Mouse (Mus musculus) splenic B cell, adult 2 months (primary cell): Measurements from ENCODE around the gene Frmd8.

Experiments used
- DNase-seq: peaks from one replicate; pipeline ENCODE4 v3.0.0-alpha.2; 2011; ENCODE audit warnings: low read depth, low spot score
- H3K27me3 ChIP-seq: 2 replicates; pipeline ENCODE4 v1.6.1; 2012; ENCODE audit warnings: mild to moderate bottlenecking, low read length, moderate library complexity, mixed read lengths; ENCODE audit not compliant: control insufficient read depth, poor library complexity, insufficient read depth, severe bottlenecking
- H3K36me3 ChIP-seq: 2 replicates; pipeline ENCODE4 v1.6.1; 2012; ENCODE audit warnings: mild to moderate bottlenecking, low read length, moderate library complexity, mixed read lengths; ENCODE audit not compliant: control insufficient read depth, poor library complexity, insufficient read depth, severe bottlenecking

Gene Frmd8

GRCm38 (mm10) chr19:5840890-5841388 is 34.1 kb downstream of the Frmd8 start:
- Histone ChIP-seq H3K27me3 (no peaks in the 10 kb centered on the region), H3K36me3 (no peaks in the 10 kb centered on the region; the same call in 1 of the 2 replicates)
- DNase-seq = peak; percentile 44

DNA sequence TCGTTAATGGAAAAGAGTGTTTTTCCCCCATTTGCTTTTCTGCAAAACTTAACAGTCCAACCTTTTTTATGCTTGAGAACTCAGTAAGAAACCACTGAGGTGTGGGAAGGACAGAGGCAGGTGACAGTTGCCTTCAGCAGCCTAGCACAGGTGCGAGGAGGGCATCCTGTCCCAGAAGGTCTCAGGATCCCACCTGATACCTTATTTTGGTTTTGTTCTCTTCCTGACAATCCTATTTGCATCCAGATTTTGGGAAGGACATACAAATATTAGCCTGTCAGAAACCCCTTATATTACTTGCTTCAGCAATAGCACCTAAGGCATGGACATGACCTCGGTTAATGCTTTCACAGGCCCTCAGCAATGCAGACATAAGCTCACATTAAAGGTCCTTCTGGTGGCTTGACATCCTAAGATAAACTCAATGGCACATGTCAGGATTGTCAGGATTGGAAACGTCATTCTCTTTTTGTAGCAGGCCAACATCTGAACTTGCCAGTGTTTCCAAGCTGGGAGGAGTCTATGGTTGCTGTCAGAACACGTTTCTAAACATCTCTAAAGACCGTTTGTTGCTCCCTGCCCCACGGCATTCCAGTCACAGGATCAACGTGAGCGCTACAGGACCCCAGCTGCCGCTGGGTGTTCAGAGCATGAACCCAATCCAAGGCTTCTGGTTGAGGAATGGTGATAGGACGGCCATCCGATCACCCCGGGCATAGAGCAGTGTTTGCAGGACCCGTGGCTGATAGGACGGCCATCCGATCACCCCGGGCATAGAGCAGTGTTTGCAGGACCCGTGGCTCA is 34.8 kb downstream of the Frmd8 start:
- DNase-seq = peak; percentile 50
- no peaks in the 10 kb centered on the region for H3K27me3 ChIP-seq
- no peaks in the 10 kb centered on the region; the same call in 1 of the 2 replicates for H3K36me3 ChIP-seq

DNA sequence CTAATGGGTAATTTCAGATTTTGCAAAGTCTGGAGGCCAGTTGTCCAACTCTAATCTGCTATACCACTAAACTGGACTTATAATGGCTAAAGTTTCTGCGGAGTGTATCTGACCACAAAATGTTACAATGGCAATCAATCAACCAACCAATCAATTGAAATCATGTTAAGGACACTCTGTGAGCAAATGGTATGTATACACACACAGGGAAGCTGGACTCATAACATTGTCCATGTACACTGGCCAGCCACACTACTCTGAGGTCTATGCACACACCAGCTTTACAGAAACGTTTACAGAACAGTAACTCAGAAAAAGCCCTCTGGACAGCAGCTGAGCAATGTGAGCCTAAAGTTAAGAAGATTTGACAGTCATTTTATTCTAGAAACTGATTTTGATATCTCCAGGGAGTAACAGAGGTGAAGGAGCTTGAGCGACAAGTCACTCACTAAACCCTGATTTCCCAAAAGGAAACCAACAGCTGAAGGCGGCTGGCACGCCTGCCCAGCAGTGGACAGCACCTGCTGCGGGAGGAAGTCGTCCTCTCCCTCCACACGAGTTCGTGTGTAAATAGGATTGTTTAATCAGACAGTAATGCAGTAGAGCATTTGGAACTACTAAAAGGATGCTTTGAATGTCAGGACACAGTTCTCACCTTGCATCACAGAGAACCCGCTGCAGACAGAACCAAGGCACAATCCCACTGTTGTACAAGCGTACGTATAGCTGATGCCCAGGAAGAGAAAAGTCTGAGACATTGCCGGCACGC is 35.6 kb downstream of the Frmd8 start:
- Histone ChIP-seq H3K27me3 (no peaks in the 10 kb centered on the region), H3K36me3 (no peaks in the 10 kb centered on the region; the same call in 1 of the 2 replicates)
- no peak for DNase-seq

DNA sequence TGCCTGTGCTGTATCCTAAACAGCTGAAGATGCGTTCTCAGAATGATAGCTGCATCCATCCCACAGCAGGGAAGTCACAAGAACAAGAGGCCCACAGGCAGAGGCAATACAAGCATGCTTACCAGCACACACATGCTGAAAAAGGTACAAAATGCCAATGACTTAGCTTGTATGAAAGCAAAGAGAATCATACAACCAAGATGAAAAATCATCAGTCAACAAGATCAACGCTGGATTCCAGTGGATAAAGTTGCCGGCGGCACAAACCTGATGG is 36.2 kb downstream of the Frmd8 start:
- no peaks in the 10 kb centered on the region; the same call in 1 of the 2 replicates for H3K36me3 ChIP-seq
- no peaks in the 10 kb centered on the region for H3K27me3 ChIP-seq
- peak; percentile 39 for DNase-seq

DNA sequence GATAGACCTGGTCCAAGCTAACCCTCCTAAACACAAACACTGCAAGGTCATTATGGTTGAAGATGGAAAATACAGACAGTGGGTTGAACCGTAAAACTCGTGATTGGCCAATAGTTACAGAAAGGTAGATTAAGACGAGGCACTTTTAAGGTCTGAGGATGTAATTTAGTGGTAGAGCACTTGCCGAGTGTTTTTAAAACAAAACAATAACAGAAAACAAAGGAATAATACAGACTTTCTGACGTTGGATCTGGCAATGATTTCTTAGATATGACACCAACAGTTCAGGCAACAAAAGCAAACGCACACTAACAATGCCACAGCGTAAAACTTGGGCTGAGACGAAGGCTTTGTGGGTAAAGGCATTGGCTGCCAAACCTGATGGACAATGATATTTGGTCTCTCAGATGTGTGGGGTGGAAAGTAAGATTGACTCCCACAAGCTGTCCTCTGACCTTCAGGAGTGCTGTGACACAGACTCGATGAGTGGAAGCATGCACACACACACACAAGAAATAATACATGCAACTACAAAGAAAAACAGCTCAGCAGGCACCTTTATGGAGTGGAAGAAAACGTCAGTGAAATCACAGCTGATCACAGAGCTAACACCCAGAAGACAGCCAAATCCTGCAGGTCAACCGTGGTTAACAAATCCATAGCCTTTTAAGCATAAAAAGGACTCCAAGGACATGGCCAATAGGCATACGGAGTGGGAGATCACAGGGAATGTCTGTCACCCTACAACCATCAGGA is 36.8 kb downstream of the Frmd8 start:
- peak; percentile 39 for DNase-seq
- H3K27me3 ChIP-seq = no peaks in the 10 kb centered on the region
- no peaks in the 10 kb centered on the region; the same call in 1 of the 2 replicates for H3K36me3 ChIP-seq

GRCm38 (mm10) chr19:5837606-5838005 is 37.5 kb downstream of the Frmd8 start:
- no peaks in the 10 kb centered on the region; the same call in 1 of the 2 replicates for H3K36me3 ChIP-seq
- no peaks in the 10 kb centered on the region for H3K27me3 ChIP-seq
- no peak for DNase-seq

GRCm38 (mm10) chr19:5836941-5837572 is 38.0 kb downstream of the Frmd8 start:
- no peaks in the 10 kb centered on the region; the same call in 1 of the 2 replicates for H3K36me3 ChIP-seq
- no peaks in the 10 kb centered on the region for H3K27me3 ChIP-seq
- DNase-seq = peak; percentile 42

DNA sequence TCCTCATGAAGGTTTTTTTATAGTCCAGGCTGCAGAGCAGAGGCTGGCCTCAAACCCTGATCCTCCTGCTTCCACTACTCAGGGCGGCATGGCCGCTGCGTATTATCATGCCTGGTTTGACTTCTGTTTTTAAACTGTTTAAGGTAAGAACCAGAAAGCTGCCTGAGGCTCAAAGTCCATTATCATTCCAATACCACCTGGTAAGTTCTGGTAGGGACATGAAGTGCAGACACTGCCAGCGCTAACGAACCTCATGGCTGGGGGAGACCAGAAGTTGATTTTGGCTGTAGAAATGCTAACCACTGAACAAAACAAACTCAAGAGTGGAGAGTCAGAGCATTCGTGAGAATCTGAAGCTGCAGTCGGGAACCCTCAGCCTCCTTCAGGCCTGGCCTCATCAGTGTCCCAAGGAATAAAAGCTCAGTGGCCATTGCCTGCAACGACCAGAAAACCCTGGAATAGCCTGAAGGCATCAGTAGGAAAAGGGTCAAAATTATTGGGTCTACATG is 39.1 kb downstream of the Frmd8 start:
- no peak for DNase-seq
- H3K36me3 ChIP-seq = no peaks in the 10 kb centered on the region; the same call in 1 of the 2 replicates

GRCm38 (mm10) chr19:5835054-5835921 is 39.8 kb downstream of the Frmd8 start:
- no peaks in the 10 kb centered on the region for H3K27me3 ChIP-seq
- peak; percentile 35 for DNase-seq
- H3K36me3 ChIP-seq = no peaks in the 10 kb centered on the region; the same call in 1 of the 2 replicates

More for the DNA sequence above, 39.1 kb downstream of the Frmd8 start:
- H3K27me3 ChIP-seq = no peaks in the 10 kb centered on the region

GRCm38 (mm10) chr19:5834260-5834925 is 40.7 kb downstream of the Frmd8 start:
- no peaks in the 10 kb centered on the region for H3K27me3 ChIP-seq
- DNase-seq = no peak

DNA sequence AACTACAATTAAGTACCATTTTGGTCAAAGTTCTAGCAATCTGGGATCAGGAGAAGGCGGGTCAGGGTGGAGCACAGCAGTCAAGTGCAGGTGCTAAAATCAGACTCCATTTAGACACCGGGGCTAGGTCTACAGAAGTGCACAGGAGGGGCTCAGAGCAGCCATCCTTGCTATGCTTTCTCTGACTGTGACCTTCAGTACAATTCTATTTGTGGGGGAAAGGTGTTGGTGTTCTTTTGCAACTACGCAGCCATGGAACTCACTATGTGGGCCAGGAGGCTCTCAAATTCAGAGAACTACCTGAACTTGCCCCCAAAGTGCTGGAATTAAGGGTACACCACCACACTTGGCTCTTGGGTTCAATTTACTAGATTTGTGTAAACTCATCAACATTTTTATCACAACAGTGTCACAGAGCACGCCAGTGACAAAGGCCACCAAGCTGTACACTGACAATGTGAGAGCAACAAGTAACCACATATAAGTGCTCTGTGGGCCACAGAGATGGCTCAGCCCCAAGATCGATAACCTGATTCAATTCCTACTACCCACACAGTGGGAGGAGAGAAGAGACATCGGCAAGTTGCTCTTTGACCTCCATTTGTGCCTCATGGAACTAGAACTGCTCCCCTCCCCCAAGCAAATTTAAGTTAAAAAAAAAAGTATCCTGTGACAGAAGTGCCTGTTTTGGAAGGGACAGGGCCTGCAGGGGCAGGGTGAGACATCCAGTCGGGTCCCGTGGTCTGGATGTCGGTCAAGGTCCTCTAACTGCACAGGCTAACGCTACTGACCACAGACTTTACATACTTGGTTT is 41.6 kb downstream of the Frmd8 start:
- peaks cover 1% of the 10 kb centered on the region for H3K36me3 ChIP-seq
- no peak for DNase-seq
- H3K27me3 ChIP-seq = no peaks in the 10 kb centered on the region

More at GRCm38 (mm10) chr19:5834260-5834925, 40.7 kb downstream of the Frmd8 start:
- no peaks in the 10 kb centered on the region; the same call in 1 of the 2 replicates for H3K36me3 ChIP-seq

- no peak for DNase-seq
- no peaks in the 10 kb centered on the region for H3K27me3 ChIP-seq
Measured at GRCm38 (mm10) chr19:5832326-5832725, 42.7 kb downstream of the Frmd8 start.

More at GRCm38 (mm10) chr19:5832326-5832725, 42.7 kb downstream of the Frmd8 start:
- H3K36me3 ChIP-seq = peaks cover 4% of the 10 kb centered on the region
